Mouse (Mus musculus): ENCODE measurements around the gene St8sia4. TPM values are rescaled to one million over a fixed set of nuclear protein-coding genes. Genes with fewer than 3 reads are reported as not detected.

The St8sia4 gene
- polyA plus RNA-seq, 1 experiment from 2014 or later, result 12.1 TPM

GRCm38 (mm10) chr1:95618647-95619046 is 48.7 kb downstream of the St8sia4 start:
- no peaks in the 10 kb centered on the region for H3K36me3 ChIP-seq (replicated peaks; ENCODE audit: control insufficient read depth, insufficient read depth, low read depth, low read length)
- H3K4me3 ChIP-seq (ENCODE audit: low read depth, low read length), result no peak overlapping the region
- WGBS, result 32% methylated on average over 3 of the region's 3 CpGs
- no peaks in the 10 kb centered on the region for H3K27me3 ChIP-seq (ENCODE audit: control insufficient read depth, insufficient read depth, low read length)
- no peaks in the 10 kb centered on the region for H3K4me1 ChIP-seq (ENCODE audit: control insufficient read depth, insufficient read depth, low read length)
- H3K9ac ChIP-seq (replicated peaks; ENCODE audit: low read length), result no peak overlapping the region
- H3K4me2 ChIP-seq (ENCODE audit: low read depth, low read length), result no peak overlapping the region
- H3K9me3 ChIP-seq (replicated peaks; ENCODE audit: control insufficient read depth, low read length), result no peaks in the 10 kb centered on the region
- H3K27ac ChIP-seq (replicated peaks; ENCODE audit: low read depth, low read length), result no peak overlapping the region
- no peak for ATAC-seq (replicated peaks; ENCODE audit: insufficient number of reproducible peaks, low FRiP score, low TSS enrichment, low read depth)
- no peak for DNase-seq (ENCODE audit: low spot score)

GRCm38 (mm10) chr1:95618125-95618524 is 49.2 kb downstream of the St8sia4 start:
- Histone ChIP-seq H3K4me3 (ENCODE audit: low read depth, low read length) (no peak overlapping the region), H3K27me3 (ENCODE audit: control insufficient read depth, insufficient read depth, low read length) (no peaks in the 10 kb centered on the region), H3K36me3 (replicated peaks; ENCODE audit: control insufficient read depth, insufficient read depth, low read depth, low read length) (no peaks in the 10 kb centered on the region), H3K4me1 (ENCODE audit: control insufficient read depth, insufficient read depth, low read length) (no peaks in the 10 kb centered on the region), H3K4me2 (ENCODE audit: low read depth, low read length) (no peak overlapping the region), H3K27ac (replicated peaks; ENCODE audit: low read depth, low read length) (no peak overlapping the region), H3K9ac (replicated peaks; ENCODE audit: low read length) (no peak overlapping the region), H3K9me3 (replicated peaks; ENCODE audit: control insufficient read depth, low read length) (no peaks in the 10 kb centered on the region)
- ATAC-seq (replicated peaks; ENCODE audit: insufficient number of reproducible peaks, low FRiP score, low TSS enrichment, low read depth) (no peak), DNase-seq (ENCODE audit: low spot score) (no peak)
- 51% methylated on average over 3 of the region's 3 CpGs for WGBS

- Histone ChIP-seq H3K4me3 (ENCODE audit: low read depth, low read length) (no peak overlapping the region), H3K4me2 (ENCODE audit: low read depth, low read length) (no peak overlapping the region), H3K36me3 (replicated peaks; ENCODE audit: control insufficient read depth, insufficient read depth, low read depth, low read length) (no peaks in the 10 kb centered on the region), H3K9ac (replicated peaks; ENCODE audit: low read length) (no peak overlapping the region), H3K27ac (replicated peaks; ENCODE audit: low read depth, low read length) (no peak overlapping the region), H3K9me3 (replicated peaks; ENCODE audit: control insufficient read depth, low read length) (no peaks in the 10 kb centered on the region), H3K27me3 (ENCODE audit: control insufficient read depth, insufficient read depth, low read length) (no peaks in the 10 kb centered on the region), H3K4me1 (ENCODE audit: control insufficient read depth, insufficient read depth, low read length) (no peaks in the 10 kb centered on the region)
- ATAC-seq (replicated peaks; ENCODE audit: insufficient number of reproducible peaks, low FRiP score, low TSS enrichment, low read depth) (no peak), DNase-seq (ENCODE audit: low spot score) (no peak)
- 92% methylated on average over 2 of the region's 2 CpGs for WGBS
These were observed 57.4 kb downstream of the St8sia4 start for GRCm38 (mm10) chr1:95610017-95610416.

GRCm38 (mm10) chr1:95609045-95609444 is 58.3 kb downstream of the St8sia4 start:
- Histone ChIP-seq H3K27me3 (ENCODE audit: control insufficient read depth, insufficient read depth, low read length) (no peaks in the 10 kb centered on the region), H3K4me3 (ENCODE audit: low read depth, low read length) (no peak overlapping the region), H3K9ac (replicated peaks; ENCODE audit: low read length) (no peak overlapping the region), H3K36me3 (replicated peaks; ENCODE audit: control insufficient read depth, insufficient read depth, low read depth, low read length) (no peaks in the 10 kb centered on the region), H3K4me2 (ENCODE audit: low read depth, low read length) (no peak overlapping the region), H3K9me3 (replicated peaks; ENCODE audit: control insufficient read depth, low read length) (no peaks in the 10 kb centered on the region), H3K27ac (replicated peaks; ENCODE audit: low read depth, low read length) (no peak overlapping the region), H3K4me1 (ENCODE audit: control insufficient read depth, insufficient read depth, low read length) (no peaks in the 10 kb centered on the region)
- no peak for DNase-seq (ENCODE audit: low spot score)
- 81% methylated on average over 5 of the region's 5 CpGs for WGBS
- no peak for ATAC-seq (replicated peaks; ENCODE audit: insufficient number of reproducible peaks, low FRiP score, low TSS enrichment, low read depth)

GRCm38 (mm10) chr1:95605458-95605857 is 61.9 kb downstream of the St8sia4 start:
- Histone ChIP-seq H3K4me1 (ENCODE audit: control insufficient read depth, insufficient read depth, low read length) (no peaks in the 10 kb centered on the region), H3K9ac (replicated peaks; ENCODE audit: low read length) (no peak overlapping the region), H3K4me3 (ENCODE audit: low read depth, low read length) (no peak overlapping the region), H3K9me3 (replicated peaks; ENCODE audit: control insufficient read depth, low read length) (no peaks in the 10 kb centered on the region), H3K36me3 (replicated peaks; ENCODE audit: control insufficient read depth, insufficient read depth, low read depth, low read length) (no peaks in the 10 kb centered on the region), H3K4me2 (ENCODE audit: low read depth, low read length) (no peak overlapping the region), H3K27me3 (ENCODE audit: control insufficient read depth, insufficient read depth, low read length) (no peaks in the 10 kb centered on the region), H3K27ac (replicated peaks; ENCODE audit: low read depth, low read length) (no peak overlapping the region)
- DNase-seq (ENCODE audit: low spot score) (no peak), ATAC-seq (replicated peaks; ENCODE audit: insufficient number of reproducible peaks, low FRiP score, low TSS enrichment, low read depth) (no peak)
- 73% methylated on average over 2 of the region's 2 CpGs for WGBS

- WGBS, result 97% methylated on average over 1 of the region's 1 CpGs
These were observed 69.3 kb downstream of the St8sia4 start for GRCm38 (mm10) chr1:95598108-95598507.

GRCm38 (mm10) chr1:95596825-95597224 is 70.5 kb downstream of the St8sia4 start:
- no peak for DNase-seq (ENCODE audit: low spot score)
- H3K27me3 ChIP-seq (ENCODE audit: control insufficient read depth, insufficient read depth, low read length), result no peaks in the 10 kb centered on the region
- H3K4me3 ChIP-seq (ENCODE audit: low read depth, low read length), result no peak overlapping the region
- H3K27ac ChIP-seq (replicated peaks; ENCODE audit: low read depth, low read length), result no peak overlapping the region
- no peaks in the 10 kb centered on the region for H3K4me1 ChIP-seq (ENCODE audit: control insufficient read depth, insufficient read depth, low read length)
- no peak for ATAC-seq (replicated peaks; ENCODE audit: insufficient number of reproducible peaks, low FRiP score, low TSS enrichment, low read depth)
- no peak overlapping the region for H3K4me2 ChIP-seq (ENCODE audit: low read depth, low read length)
- no peaks in the 10 kb centered on the region for H3K36me3 ChIP-seq (replicated peaks; ENCODE audit: control insufficient read depth, insufficient read depth, low read depth, low read length)
- WGBS, result 87% methylated on average over 1 of the region's 1 CpGs
- H3K9ac ChIP-seq (replicated peaks; ENCODE audit: low read length), result no peak overlapping the region
- no peaks in the 10 kb centered on the region for H3K9me3 ChIP-seq (replicated peaks; ENCODE audit: control insufficient read depth, low read length)

More at GRCm38 (mm10) chr1:95598108-95598507, 69.3 kb downstream of the St8sia4 start:
- no peak overlapping the region for H3K9ac ChIP-seq (replicated peaks; ENCODE audit: low read length)
- DNase-seq (ENCODE audit: low spot score), result no peak
- H3K36me3 ChIP-seq (replicated peaks; ENCODE audit: control insufficient read depth, insufficient read depth, low read depth, low read length), result no peaks in the 10 kb centered on the region
- no peak overlapping the region for H3K4me3 ChIP-seq (ENCODE audit: low read depth, low read length)
- no peak overlapping the region for H3K27ac ChIP-seq (replicated peaks; ENCODE audit: low read depth, low read length)
- H3K4me2 ChIP-seq (ENCODE audit: low read depth, low read length), result no peak overlapping the region
- ATAC-seq (replicated peaks; ENCODE audit: insufficient number of reproducible peaks, low FRiP score, low TSS enrichment, low read depth), result no peak
- H3K27me3 ChIP-seq (ENCODE audit: control insufficient read depth, insufficient read depth, low read length), result no peaks in the 10 kb centered on the region
- H3K4me1 ChIP-seq (ENCODE audit: control insufficient read depth, insufficient read depth, low read length), result no peaks in the 10 kb centered on the region
- H3K9me3 ChIP-seq (replicated peaks; ENCODE audit: control insufficient read depth, low read length), result no peaks in the 10 kb centered on the region

GRCm38 (mm10) chr1:95591101-95591500 is 76.3 kb downstream of the St8sia4 start:
- no peak overlapping the region for H3K4me3 ChIP-seq (ENCODE audit: low read depth, low read length)
- no peaks in the 10 kb centered on the region for H3K9me3 ChIP-seq (replicated peaks; ENCODE audit: control insufficient read depth, low read length)
- H3K27me3 ChIP-seq (ENCODE audit: control insufficient read depth, insufficient read depth, low read length), result no peaks in the 10 kb centered on the region
- no peak overlapping the region for H3K9ac ChIP-seq (replicated peaks; ENCODE audit: low read length)
- H3K4me1 ChIP-seq (ENCODE audit: control insufficient read depth, insufficient read depth, low read length), result no peaks in the 10 kb centered on the region
- no peak overlapping the region for H3K4me2 ChIP-seq (ENCODE audit: low read depth, low read length)
- H3K27ac ChIP-seq (replicated peaks; ENCODE audit: low read depth, low read length), result no peak overlapping the region
- no peaks in the 10 kb centered on the region for H3K36me3 ChIP-seq (replicated peaks; ENCODE audit: control insufficient read depth, insufficient read depth, low read depth, low read length)
- WGBS, result 69% methylated on average over 2 of the region's 2 CpGs
- DNase-seq (ENCODE audit: low spot score) (no peak), ATAC-seq (replicated peaks; ENCODE audit: insufficient number of reproducible peaks, low FRiP score, low TSS enrichment, low read depth) (no peak)

Data from embryonic facial prominence, embryonic 11.5 days (tissue).